Mouse (Mus musculus) midbrain, embryonic 12.5 days (tissue): ENCODE measurements around the gene Nop2. TPM values are rescaled to one million over a fixed set of nuclear protein-coding genes. Genes with fewer than 3 reads are reported as not detected.

Source experiments
- ATAC-seq: fragments of 200-750 bp; cut with Nextera tagmentation; 2 replicates; pipeline ENCODE4 v1.8.0; 2017; ENCODE audit warnings: low read depth, moderate TSS enrichment, moderate library complexity; ENCODE audit not compliant: low FRiP score
- H3K27ac ChIP-seq: fragments of 300-500 bp; sonication (generic); replicated peaks from 2 replicates; pipeline ENCODE4 v1.5.1; 2016; ENCODE audit warnings: mild to moderate bottlenecking
- H3K27me3 ChIP-seq: fragments of 300-500 bp; sonication (generic); 2 replicates; pipeline ENCODE4 v1.6.1; 2016; ENCODE audit warnings: mild to moderate bottlenecking
- H3K36me3 ChIP-seq: fragments of 300-500 bp; sonication (generic); 2 replicates; pipeline ENCODE4 v1.6.1; 2016
- H3K4me1 ChIP-seq: fragments of 300-500 bp; sonication (generic); 2 replicates; pipeline ENCODE4 v1.6.1; 2016
- H3K4me2 ChIP-seq: fragments of 300-500 bp; sonication (generic); replicated peaks from 2 replicates; pipeline ENCODE4 v1.6.1; 2016; ENCODE audit warnings: mild to moderate bottlenecking, moderate library complexity
- H3K4me3 ChIP-seq: fragments of 300-500 bp; sonication (generic); 2 replicates; pipeline ENCODE4 v1.5.1; 2016; ENCODE audit warnings: mild to moderate bottlenecking
- H3K9ac ChIP-seq: fragments of 300-500 bp; sonication (generic); replicated peaks from 2 replicates; pipeline ENCODE4 v1.6.1; 2016; ENCODE audit warnings: mild to moderate bottlenecking, moderate library complexity
- H3K9me3 ChIP-seq: fragments of 300-500 bp; sonication (generic); 2 replicates; pipeline ENCODE4 v1.6.1; 2016; ENCODE audit warnings: mild to moderate bottlenecking
- WGBS: fragments of 180-500 bp; shearing (Covaris S2); methylation state at CpG from one replicate; pipeline ENCODE4 v1.1.7; 2016; 5-methylcytosine and 5-hydroxymethylcytosine counted together
- polyA plus RNA-seq: library from polyadenylated mRNA; unstranded; fragments of >200 nt; fragmentation: Nextera tagmentation; extraction: Ambion mirVana; gene quantifications from 2 replicates; pipeline ENCODE4 v1.2.1, GENCODE M21; 2016

Gene Nop2
- polyA plus RNA-seq, 1 experiment from 2014 or later = 56.4 TPM

DNA sequence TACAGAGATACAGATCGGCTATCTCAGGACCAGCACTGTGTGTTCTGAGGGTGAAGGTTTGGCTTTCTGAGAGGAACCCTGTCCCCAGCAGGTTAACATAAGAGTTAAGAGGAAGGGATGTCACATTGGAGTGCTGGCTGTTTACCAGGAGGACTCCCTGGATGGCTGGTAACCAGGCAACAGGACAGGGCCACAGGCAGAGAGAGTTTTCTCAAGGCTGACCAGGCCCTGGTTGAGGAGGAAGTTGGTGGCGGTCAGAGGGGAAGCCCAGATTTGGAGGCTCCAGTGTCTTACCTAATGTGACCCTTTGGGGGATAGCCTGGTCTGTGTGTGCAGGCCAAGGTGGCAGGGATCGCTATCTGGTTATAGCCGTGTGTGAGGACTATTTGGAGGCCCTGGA lies 15.1 kb downstream of the Nop2 start:
- peaks cover 30% of the 10 kb centered on the region for H3K36me3 ChIP-seq
- ATAC-seq = no peak
- peak overlapping the region; percentile 89 for H3K4me2 ChIP-seq
- H3K9me3 ChIP-seq = no peaks in the 10 kb centered on the region
- peak overlapping the region; percentile 91 for H3K9ac ChIP-seq
- no peaks in the 10 kb centered on the region for H3K27me3 ChIP-seq
- H3K4me3 ChIP-seq = peak overlapping the region; percentile 82; the same call in 1 of the 2 replicates
- H3K27ac ChIP-seq = peak overlapping the region; percentile 39; the same call in 1 of the 2 replicates
- peaks cover 40% of the 10 kb centered on the region for H3K4me1 ChIP-seq
- WGBS = 84% methylated on average over 4 of the region's 4 CpGs

DNA sequence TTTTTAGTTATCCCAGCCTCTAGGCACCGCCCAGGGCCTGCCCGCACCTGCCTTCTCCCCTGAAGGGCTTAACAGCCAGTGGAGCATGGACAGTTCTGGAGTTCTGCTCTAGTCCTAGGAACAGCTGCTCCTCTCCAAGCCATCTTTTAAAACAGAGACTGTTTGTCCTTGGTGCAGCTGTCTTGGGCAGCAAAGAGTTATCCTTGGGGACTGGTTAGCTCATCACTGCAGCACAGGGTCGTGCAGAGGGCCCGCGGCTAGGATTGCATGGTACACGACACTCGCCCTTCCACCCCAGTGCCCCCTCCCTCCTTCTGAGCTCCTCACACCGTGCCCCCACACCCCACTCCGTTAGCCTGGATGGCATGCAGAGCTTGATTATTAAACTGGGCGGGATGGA lies 15.6 kb downstream of the Nop2 start:
- Histone ChIP-seq H3K27me3 (no peaks in the 10 kb centered on the region), H3K4me3 (peak overlapping the region; percentile 82), H3K27ac (peak overlapping the region; percentile 39; the same call in 1 of the 2 replicates), H3K4me2 (peak overlapping the region; percentile 89), H3K4me1 (peaks cover 40% of the 10 kb centered on the region), H3K9ac (peak overlapping the region; percentile 91), H3K36me3 (peaks cover 30% of the 10 kb centered on the region), H3K9me3 (no peaks in the 10 kb centered on the region)
- no peak for ATAC-seq
- 55% methylated on average over 10 of the region's 10 CpGs for WGBS

DNA sequence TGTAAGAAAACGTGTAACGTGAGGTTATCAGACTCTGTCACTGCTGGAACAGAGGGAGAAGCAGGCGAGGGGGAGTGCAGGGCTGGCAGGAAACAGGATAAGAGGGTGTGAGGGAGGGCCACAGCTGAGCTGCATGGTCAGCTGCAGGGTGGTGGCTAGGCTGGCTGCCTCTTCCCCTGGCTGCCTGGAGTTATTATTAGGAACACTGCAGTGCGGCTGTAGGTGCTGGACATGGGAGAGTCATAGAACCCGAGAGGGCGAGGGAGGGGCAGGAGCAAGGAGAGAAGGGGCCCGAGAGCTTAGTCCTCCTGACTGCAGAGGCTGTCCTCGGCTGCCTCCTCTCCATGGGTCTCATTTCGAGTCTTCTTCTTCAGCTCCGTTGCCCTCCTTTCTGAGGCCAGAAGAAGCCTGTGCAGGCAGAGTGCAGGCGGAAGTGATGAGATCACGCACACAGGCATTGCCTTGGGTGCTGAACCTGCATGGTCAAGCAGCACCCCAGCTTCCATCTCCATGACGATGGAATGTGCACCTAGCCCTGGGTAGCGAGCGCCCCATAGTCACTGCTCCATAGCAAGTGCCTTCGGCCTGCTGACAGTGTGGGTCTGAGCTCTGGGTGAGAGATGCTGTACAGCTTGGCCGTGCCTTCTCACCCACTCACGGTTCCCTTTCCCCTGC lies 16.7 kb downstream of the Nop2 start:
- Histone ChIP-seq H3K27ac (0 out of 2 replicates have a peak overlapping the region, but pooled peaks have one; percentile 35), H3K9ac (peak overlapping the region; percentile 44), H3K4me1 (peaks cover 40% of the 10 kb centered on the region), H3K27me3 (no peaks in the 10 kb centered on the region), H3K9me3 (no peaks in the 10 kb centered on the region), H3K36me3 (peaks cover 33% of the 10 kb centered on the region), H3K4me2 (0 out of 2 replicates have a peak overlapping the region, but pooled peaks have one; percentile 4), H3K4me3 (no peak overlapping the region)
- 72% methylated on average over 18 of the region's 18 CpGs for WGBS
- ATAC-seq = no peak

DNA sequence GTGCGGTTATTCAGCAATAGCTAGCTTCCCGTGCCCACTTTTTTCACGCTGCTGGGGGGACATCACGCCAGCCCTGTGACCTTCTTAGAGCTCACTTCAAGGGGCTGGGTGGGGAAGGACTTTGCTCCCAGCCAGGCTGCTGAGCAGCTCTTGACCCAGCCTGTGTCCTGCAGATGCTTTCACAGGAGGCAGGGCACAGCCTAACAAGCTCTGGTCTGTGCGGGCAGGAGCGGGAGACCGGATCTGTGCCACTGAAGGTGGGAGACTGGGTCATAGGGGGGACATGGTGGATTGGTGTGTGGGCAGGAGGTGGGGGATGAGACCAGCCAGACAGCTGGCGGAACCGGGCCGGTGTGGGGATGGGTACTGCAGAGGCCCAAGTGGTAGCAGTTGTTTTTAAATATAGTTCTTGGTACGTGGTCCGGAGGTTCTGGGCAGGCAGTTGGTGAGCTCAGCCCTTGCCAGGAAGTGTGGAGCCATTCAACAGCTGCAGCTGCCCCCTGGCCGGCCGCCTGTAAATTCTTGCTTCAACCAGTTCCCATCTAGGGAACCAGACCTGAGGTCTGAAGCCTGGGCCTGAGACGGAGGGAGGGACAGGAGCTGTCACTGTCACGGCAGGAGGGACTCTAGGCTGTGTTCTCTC lies 17.3 kb downstream of the Nop2 start:
- Histone ChIP-seq H3K9ac (peak overlapping the region; percentile 44; the same call in 1 of the 2 replicates), H3K4me3 (no peak overlapping the region), H3K36me3 (peaks cover 33% of the 10 kb centered on the region), H3K4me2 (no peak overlapping the region), H3K9me3 (no peaks in the 10 kb centered on the region), H3K4me1 (peaks cover 40% of the 10 kb centered on the region), H3K27me3 (no peaks in the 10 kb centered on the region), H3K27ac (0 out of 2 replicates have a peak overlapping the region, but pooled peaks have one; percentile 35)
- 84% methylated on average over 16 of the region's 16 CpGs for WGBS
- ATAC-seq = no peak

- Histone ChIP-seq H3K27me3 (no peaks in the 10 kb centered on the region), H3K9me3 (no peaks in the 10 kb centered on the region), H3K4me1 (peaks cover 37% of the 10 kb centered on the region), H3K27ac (no peak overlapping the region), H3K4me3 (no peak overlapping the region), H3K36me3 (peaks cover 32% of the 10 kb centered on the region), H3K9ac (no peak overlapping the region), H3K4me2 (no peak overlapping the region)
- WGBS = 77% methylated on average over 7 of the region's 7 CpGs
- ATAC-seq = no peak
Observed at GRCm38 (mm10) chr6:125149569-125149950, 17.9 kb downstream of the Nop2 start.

GRCm38 (mm10) chr6:125152212-125153017 lies 20.7 kb downstream of the Nop2 start:
- 87% methylated on average over 22 of the region's 22 CpGs for WGBS
- Histone ChIP-seq H3K36me3 (peaks cover 39% of the 10 kb centered on the region), H3K4me1 (peaks cover 23% of the 10 kb centered on the region)

GRCm38 (mm10) chr6:125153018-125153389 lies 21.3 kb downstream of the Nop2 start:
- ATAC-seq = no peak
- peaks cover 26% of the 10 kb centered on the region for H3K4me1 ChIP-seq
- no peak overlapping the region for H3K27ac ChIP-seq
- peaks cover 39% of the 10 kb centered on the region for H3K36me3 ChIP-seq
- no peaks in the 10 kb centered on the region for H3K27me3 ChIP-seq
- H3K4me2 ChIP-seq = no peak overlapping the region
- no peak overlapping the region for H3K9ac ChIP-seq
- H3K4me3 ChIP-seq = no peak overlapping the region
- no peaks in the 10 kb centered on the region for H3K9me3 ChIP-seq
- WGBS = 87% methylated on average over 5 of the region's 5 CpGs

More at GRCm38 (mm10) chr6:125152212-125153017, 20.7 kb downstream of the Nop2 start:
- Histone ChIP-seq H3K27ac (no peak overlapping the region), H3K4me2 (no peak overlapping the region), H3K4me3 (no peak overlapping the region), H3K9me3 (no peaks in the 10 kb centered on the region), H3K9ac (no peak overlapping the region), H3K27me3 (no peaks in the 10 kb centered on the region)
- no peak for ATAC-seq

DNA sequence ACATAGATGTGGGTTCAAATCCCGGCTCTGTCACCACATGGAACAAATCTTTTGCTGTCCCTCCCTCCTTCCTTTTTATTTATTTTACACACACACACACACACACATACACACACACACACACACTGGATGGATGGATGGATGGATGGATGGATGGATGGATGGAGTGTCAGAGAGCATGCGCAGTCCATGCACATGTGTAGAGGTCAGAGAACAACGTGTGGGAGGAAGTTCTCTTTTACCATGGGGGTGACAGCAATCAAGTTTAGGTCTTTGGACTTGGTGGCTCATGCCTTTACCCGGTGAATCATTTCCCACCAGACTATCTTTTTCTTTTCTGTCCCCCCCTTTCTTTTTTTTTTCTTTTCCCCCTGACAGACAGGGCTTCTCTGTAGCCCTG lies 22.0 kb downstream of the Nop2 start:
- peaks cover 20% of the 10 kb centered on the region for H3K4me1 ChIP-seq

DNA sequence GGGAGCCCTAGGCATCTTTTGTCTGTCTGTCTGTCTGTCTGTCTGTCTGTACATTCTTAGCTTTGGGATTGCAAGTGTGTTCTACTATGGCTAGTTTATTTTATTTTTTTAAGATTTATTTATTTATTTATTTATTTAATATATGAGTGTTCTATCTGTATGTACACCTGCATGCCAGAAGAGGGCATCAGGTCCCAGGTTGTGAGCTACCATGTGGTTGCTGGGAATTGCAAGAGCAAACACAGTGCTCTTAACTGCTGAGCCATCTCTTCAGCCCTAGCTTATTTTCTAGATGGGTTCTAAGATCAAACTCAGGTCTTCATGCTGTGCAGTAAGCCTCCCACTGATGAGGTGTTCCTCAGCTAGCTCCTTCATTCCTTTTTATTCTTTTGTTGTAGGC lies 22.8 kb downstream of the Nop2 start:
- no peak for ATAC-seq
- H3K27ac ChIP-seq = no peak overlapping the region
- peaks cover 50% of the 10 kb centered on the region for H3K36me3 ChIP-seq

More for the DNA sequence above, 22.0 kb downstream of the Nop2 start:
- Histone ChIP-seq H3K9ac (no peak overlapping the region; the same call in 1 of the 2 replicates), H3K4me3 (no peak overlapping the region), H3K36me3 (peaks cover 41% of the 10 kb centered on the region), H3K4me2 (no peak overlapping the region), H3K27ac (no peak overlapping the region), H3K27me3 (no peaks in the 10 kb centered on the region), H3K9me3 (no peaks in the 10 kb centered on the region)
- ATAC-seq = no peak
- 91% methylated on average over 4 of the region's 4 CpGs for WGBS

DNA sequence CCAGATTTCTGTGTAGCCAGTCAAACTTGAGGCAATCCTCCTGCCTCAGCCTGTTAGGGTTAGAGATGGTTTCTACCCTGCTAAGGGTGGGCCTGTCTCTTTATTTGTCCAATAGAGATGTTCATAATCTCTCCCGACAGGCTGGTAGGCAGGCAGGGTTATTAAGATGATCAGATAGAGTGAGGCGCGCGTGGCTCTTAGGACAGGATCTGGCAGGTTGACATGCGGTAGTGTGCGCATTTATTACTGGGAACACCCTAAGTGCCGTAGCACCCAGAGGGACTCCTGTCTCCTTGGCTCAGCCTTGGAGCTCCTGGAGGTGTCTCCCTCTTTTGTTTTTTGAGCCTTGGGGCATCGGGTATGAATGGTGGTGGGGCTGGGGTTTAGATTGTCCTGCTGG lies 23.6 kb downstream of the Nop2 start:
- no peaks in the 10 kb centered on the region for H3K27me3 ChIP-seq
- no peak overlapping the region for H3K4me3 ChIP-seq
- H3K27ac ChIP-seq = no peak overlapping the region
- H3K4me1 ChIP-seq = peaks cover 21% of the 10 kb centered on the region
- H3K36me3 ChIP-seq = peaks cover 57% of the 10 kb centered on the region
- WGBS = 82% methylated on average over 8 of the region's 8 CpGs
- no peak for ATAC-seq
- no peak overlapping the region for H3K9ac ChIP-seq
- H3K4me2 ChIP-seq = no peak overlapping the region
- no peaks in the 10 kb centered on the region for H3K9me3 ChIP-seq

More for the DNA sequence above, 22.8 kb downstream of the Nop2 start:
- no peak overlapping the region for H3K4me2 ChIP-seq
- no peak overlapping the region for H3K4me3 ChIP-seq
- H3K9ac ChIP-seq = no peak overlapping the region
- no peaks in the 10 kb centered on the region for H3K27me3 ChIP-seq
- peaks cover 17% of the 10 kb centered on the region for H3K4me1 ChIP-seq
- no peaks in the 10 kb centered on the region for H3K9me3 ChIP-seq

- Histone ChIP-seq H3K27ac (peak overlapping the region; percentile 80; the same call in 1 of the 2 replicates), H3K4me1 (peaks cover 27% of the 10 kb centered on the region), H3K9ac (no peak overlapping the region), H3K4me2 (no peak overlapping the region), H3K27me3 (no peaks in the 10 kb centered on the region), H3K9me3 (no peaks in the 10 kb centered on the region), H3K4me3 (no peak overlapping the region), H3K36me3 (peaks cover 66% of the 10 kb centered on the region)
- WGBS = 89% methylated on average over 3 of the region's 3 CpGs
- ATAC-seq = no peak
Observed at GRCm38 (mm10) chr6:125156491-125156890, 24.8 kb downstream of the Nop2 start.
